8 mouse cellular contexts compared by ENCODE assay signal in genomic region chr7:139390380-139390779, GRCm38 (mm10). TPM values are rescaled to one million over a fixed set of nuclear protein-coding genes. Genes with fewer than 3 reads are reported as not detected.
A peak's percentile ranks its signal among the peaks of the same experiment; 100 is the strongest.
DNase-seq lines count a peak whose midpoint lies in the region; ATAC-seq and TF ChIP-seq lines count a peak whose summit lies in the region.

No protein-coding gene starts in this region.

- H3K4me3 ChIP-seq in lung, adult 2 months (replicated peaks; ENCODE audit: extremely low read depth, low read depth, low read length): peak overlapping the region; percentile 6
- no peak overlapping the region for H3K4me3 ChIP-seq in forebrain, postnatal 0 days (ENCODE audit: low read depth, low read length)
- no peak overlapping the region for H3K4me3 ChIP-seq in liver, embryonic 16.5 days (ENCODE audit: low read depth, low read length)
- H3K4me3 ChIP-seq in stomach, postnatal 0 days (ENCODE audit: low read depth, low read length): peak overlapping the region; percentile 96

- H3K27me3 ChIP-seq in forebrain, postnatal 0 days (ENCODE audit: insufficient read depth, low read length): no peaks in the 10 kb centered on the region
- no peaks in the 10 kb centered on the region for H3K27me3 ChIP-seq in liver, embryonic 16.5 days (ENCODE audit: control insufficient read depth, insufficient read depth, low read depth, low read length)
- H3K27me3 ChIP-seq in stomach, postnatal 0 days (ENCODE audit: control insufficient read depth, insufficient read depth, low read length): no peaks in the 10 kb centered on the region

- peak; percentile 15 for DNase-seq in CD4-positive, CD25-positive, alpha-beta regulatory T cell, adult 2 months (ENCODE audit: low read depth, low spot score)
- DNase-seq in lung, adult 2 months: no peak
- no peak for DNase-seq in lung, postnatal 14 days
- no peak for DNase-seq in forebrain, postnatal 0 days
- no peak for DNase-seq in stomach, postnatal 0 days (ENCODE audit: low spot score)
- no peak for DNase-seq in T-cell, adult 2 months (ENCODE audit: low spot score)

- no peak overlapping the region for H3K9ac ChIP-seq in forebrain, postnatal 0 days
- no peak overlapping the region for H3K9ac ChIP-seq in liver, embryonic 16.5 days (ENCODE audit: low read depth, low read length)
- peak overlapping the region; percentile 99 for H3K9ac ChIP-seq in stomach, postnatal 0 days (ENCODE audit: low read length)

- H3K4me2 ChIP-seq in forebrain, postnatal 0 days (ENCODE audit: low read depth): peak overlapping the region; percentile 69; the same call in 1 of the 2 replicates
- H3K4me2 ChIP-seq in liver, embryonic 16.5 days (ENCODE audit: low read depth, low read length): 0 out of 2 replicates have a peak overlapping the region, but pooled peaks have one; percentile 96
- peak overlapping the region; percentile 82 for H3K4me2 ChIP-seq in stomach, postnatal 0 days (replicated peaks; ENCODE audit: low read depth)

- ATAC-seq in CD4-positive, CD25-positive, alpha-beta regulatory T cell, adult 4 months: no peak
- ATAC-seq in forebrain, postnatal 0 days: no peak
- no peak for ATAC-seq in liver, embryonic 16.5 days (ENCODE audit: low read depth)
- no peak for ATAC-seq in stomach, postnatal 0 days (ENCODE audit: low FRiP score, low TSS enrichment)

- H3K27ac ChIP-seq in forebrain, postnatal 0 days (ENCODE audit: low read depth, low read length): no peak overlapping the region
- no peak overlapping the region for H3K27ac ChIP-seq in liver, embryonic 16.5 days (ENCODE audit: low read length)
- peak overlapping the region; percentile 61 for H3K27ac ChIP-seq in stomach, postnatal 0 days (replicated peaks)

- no peak for TF ChIP-seq POLR2A in lung, adult 2 months (IDR thresholded peaks at IDR 0.05; ENCODE audit: borderline replicate concordance, extremely low read depth, low read depth, low read length)

- TF ChIP-seq EP300 in stomach, postnatal 0 days (optimal IDR thresholded peaks at IDR 0.05): no peak

- no peaks in the 10 kb centered on the region for H3K36me3 ChIP-seq in forebrain, postnatal 0 days (ENCODE audit: insufficient read depth)
- H3K36me3 ChIP-seq in liver, embryonic 16.5 days (ENCODE audit: control insufficient read depth, insufficient read depth): no peaks in the 10 kb centered on the region
- no peaks in the 10 kb centered on the region for H3K36me3 ChIP-seq in stomach, postnatal 0 days (ENCODE audit: control insufficient read depth, insufficient read depth, low read length)

- TF ChIP-seq CTCF in lung, adult 2 months (IDR thresholded peaks at IDR 0.05; ENCODE audit: insufficient read depth, low read length): no peak
- 0 out of 2 replicates have a peak, but pooled peaks have one; percentile 10 for TF ChIP-seq CTCF in forebrain, postnatal 0 days (IDR thresholded peaks at IDR 0.05; ENCODE audit: low read depth)
- TF ChIP-seq CTCF in stomach, postnatal 0 days (IDR thresholded peaks at IDR 0.05; ENCODE audit: low read depth): peak; percentile 52

- peaks cover 29% of the 10 kb centered on the region for H3K4me1 ChIP-seq in lung, adult 2 months (ENCODE audit: control insufficient read depth, insufficient read depth, low read length)
- H3K4me1 ChIP-seq in forebrain, postnatal 0 days (ENCODE audit: insufficient read depth): peaks cover 26% of the 10 kb centered on the region
- H3K4me1 ChIP-seq in liver, embryonic 16.5 days (ENCODE audit: control insufficient read depth, low read depth, low read length): peaks cover 10% of the 10 kb centered on the region
- peaks cover 22% of the 10 kb centered on the region for H3K4me1 ChIP-seq in stomach, postnatal 0 days (replicated peaks; ENCODE audit: control insufficient read depth, insufficient read depth)

- 34% methylated on average over 3 of the region's 3 CpGs for WGBS in lung, adult 2 months
- WGBS in forebrain, postnatal 0 days: 73% methylated on average over 3 of the region's 3 CpGs
- 71% methylated on average over 3 of the region's 3 CpGs for whole genome bisulfite sequencing in liver, embryonic 16.5 days (ENCODE audit: insufficient replicate concordance)
- WGBS in stomach, postnatal 0 days: 65% methylated on average over 3 of the region's 3 CpGs

- no peaks in the 10 kb centered on the region for H3K9me3 ChIP-seq in forebrain, postnatal 0 days (ENCODE audit: low read length)
- H3K9me3 ChIP-seq in liver, embryonic 16.5 days (replicated peaks; ENCODE audit: control insufficient read depth, low read length): no peaks in the 10 kb centered on the region
- H3K9me3 ChIP-seq in stomach, postnatal 0 days (ENCODE audit: control insufficient read depth, low read length): no peaks in the 10 kb centered on the region

RNA-seq across cellular contexts. Expression of gene Inpp5a, which starts 1.5 kb away (rescaled TPM):
- polyA plus RNA-seq in CD4-positive, CD25-positive, alpha-beta regulatory T cell, adult 4 months (2017; shearing (Covaris generic)): 10 to 100 TPM in 1 of 2 experiments, 1 to 10 TPM in 1; 8.8 to 11.7 TPM
- 52.1 and 61.0 TPM in 2 replicates for polyA plus RNA-seq in lung, adult 2 months (2012; rRNA removed)
- 8.8 and 9.4 TPM in 2 replicates for total RNA-seq in forebrain, postnatal 0 days (2014; rRNA removed)
- polyA plus RNA-seq in forebrain, postnatal 0 days (2015; fragmentation: Nextera tagmentation; extraction: Ambion mirVana): 12.8 and 16.3 TPM in 2 replicates
- 3.2 and 3.5 TPM in 2 replicates for polyA plus RNA-seq in liver, embryonic 16.5 days (2015; fragmentation: Nextera tagmentation; extraction: Ambion mirVana)
- 25.4 and 27.6 TPM in 2 replicates for polyA plus RNA-seq in stomach, postnatal 0 days (2015; fragmentation: Nextera tagmentation; extraction: Ambion mirVana)

Comparison
In these comparisons a context has a peak if more than half of its experiments do, and no peak if none do; other contexts are left out.
1. H3K4me3 ChIP-seq: peak in lung, adult 2 months (single experiment) and stomach, postnatal 0 days (single experiment); none in forebrain, postnatal 0 days (single experiment) and liver, embryonic 16.5 days (single experiment).
2. Peak in every context shown above with its lines, with median percentiles within 50 percentile points of each other: H3K4me2 ChIP-seq.